Mouse (Mus musculus) urinary bladder, adult 18-20 months (tissue): ENCODE results near the gene Rassf4.
"Not testable (repeated sequence)": the region's sequence is repeated elsewhere in the genome, so short reads cannot be mapped to it uniquely, and the experiment has no call there.

ENCODE experiments used
- DNase-seq, 2 experiments: peaks; one replicate each; pipeline ENCODE4 v3.0.0; 2022; ENCODE audit warnings: low spot score in 2 of 2, mixed read lengths in 2 of 2

Gene Rassf4

DNA sequence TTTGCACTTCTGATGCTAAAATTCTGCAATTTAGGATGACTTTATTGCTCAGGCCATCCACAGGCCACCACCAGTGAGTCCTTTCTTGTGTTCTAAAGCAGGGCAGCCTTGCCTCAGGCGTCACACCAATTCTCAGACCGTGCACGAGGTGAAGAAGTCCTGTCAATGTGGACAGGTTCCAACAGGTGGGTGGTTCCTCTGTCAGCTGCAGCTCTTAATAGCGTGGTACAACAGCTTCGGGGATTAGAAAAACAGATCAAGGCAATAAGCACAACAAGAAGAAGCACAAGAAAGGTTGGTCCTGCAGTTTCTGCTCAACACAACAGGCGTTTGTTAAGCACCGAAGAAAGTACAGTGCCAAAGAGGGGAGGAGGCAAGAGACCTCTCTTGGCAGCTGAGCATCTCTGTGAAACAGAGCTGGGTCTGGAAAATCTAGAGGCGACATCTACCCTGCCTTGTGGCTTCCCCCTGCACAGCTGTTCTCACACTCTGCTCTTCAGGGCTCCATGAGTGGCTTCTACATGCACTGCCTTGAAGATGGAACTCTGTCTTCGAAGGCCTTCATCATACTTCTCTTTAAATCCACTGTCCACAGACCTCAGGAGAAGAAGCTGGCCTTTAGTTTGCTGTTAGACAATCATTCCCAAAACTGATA lies 37.0 kb downstream of the Rassf4 start:
- no peak for DNase-seq

DNA sequence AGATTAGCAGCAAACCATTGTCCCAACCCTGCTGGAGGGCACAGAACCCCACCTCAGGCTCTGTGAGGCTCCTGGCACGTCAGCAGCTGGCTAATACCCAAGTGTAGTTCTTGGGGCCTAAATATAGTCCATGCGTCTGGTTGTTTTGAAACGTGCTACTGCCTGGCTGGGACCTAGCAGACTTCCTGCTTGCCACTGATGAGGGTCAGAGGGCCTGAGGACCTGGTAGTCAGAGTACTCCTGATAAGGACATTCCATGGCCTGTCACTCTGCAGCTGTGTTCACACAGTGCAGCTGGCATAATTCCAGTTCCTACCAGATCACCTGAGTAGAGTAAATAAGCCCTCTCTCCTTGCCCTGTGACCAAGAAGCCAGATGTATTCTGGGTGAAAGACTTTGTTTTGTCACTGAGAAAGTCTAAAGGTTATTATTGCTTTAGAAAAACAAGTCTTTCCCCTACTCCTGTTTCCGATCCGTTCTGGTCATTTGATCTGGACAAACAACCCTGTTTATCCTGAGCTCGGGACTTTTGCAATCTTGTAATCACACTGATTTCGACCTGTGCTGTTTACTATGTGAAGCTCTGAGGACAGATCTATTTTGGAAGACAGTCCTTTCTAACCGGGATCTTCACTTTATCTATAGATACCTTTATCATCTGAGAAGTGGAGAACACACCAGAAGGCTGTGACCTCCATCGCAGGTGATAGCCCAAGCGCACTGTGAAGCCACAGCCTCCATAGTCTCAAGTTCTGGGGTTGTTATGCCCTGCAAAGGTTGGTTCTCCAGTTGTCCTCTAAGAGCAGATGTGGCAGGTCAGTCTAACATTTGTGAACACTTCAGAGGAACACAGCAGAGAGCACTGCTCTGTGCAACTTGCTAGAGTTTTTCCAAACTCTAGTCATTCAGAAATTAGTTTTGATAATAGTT lies 38.2 kb downstream of the Rassf4 start:
- DNase-seq = peak; percentile 56 to 79

DNA sequence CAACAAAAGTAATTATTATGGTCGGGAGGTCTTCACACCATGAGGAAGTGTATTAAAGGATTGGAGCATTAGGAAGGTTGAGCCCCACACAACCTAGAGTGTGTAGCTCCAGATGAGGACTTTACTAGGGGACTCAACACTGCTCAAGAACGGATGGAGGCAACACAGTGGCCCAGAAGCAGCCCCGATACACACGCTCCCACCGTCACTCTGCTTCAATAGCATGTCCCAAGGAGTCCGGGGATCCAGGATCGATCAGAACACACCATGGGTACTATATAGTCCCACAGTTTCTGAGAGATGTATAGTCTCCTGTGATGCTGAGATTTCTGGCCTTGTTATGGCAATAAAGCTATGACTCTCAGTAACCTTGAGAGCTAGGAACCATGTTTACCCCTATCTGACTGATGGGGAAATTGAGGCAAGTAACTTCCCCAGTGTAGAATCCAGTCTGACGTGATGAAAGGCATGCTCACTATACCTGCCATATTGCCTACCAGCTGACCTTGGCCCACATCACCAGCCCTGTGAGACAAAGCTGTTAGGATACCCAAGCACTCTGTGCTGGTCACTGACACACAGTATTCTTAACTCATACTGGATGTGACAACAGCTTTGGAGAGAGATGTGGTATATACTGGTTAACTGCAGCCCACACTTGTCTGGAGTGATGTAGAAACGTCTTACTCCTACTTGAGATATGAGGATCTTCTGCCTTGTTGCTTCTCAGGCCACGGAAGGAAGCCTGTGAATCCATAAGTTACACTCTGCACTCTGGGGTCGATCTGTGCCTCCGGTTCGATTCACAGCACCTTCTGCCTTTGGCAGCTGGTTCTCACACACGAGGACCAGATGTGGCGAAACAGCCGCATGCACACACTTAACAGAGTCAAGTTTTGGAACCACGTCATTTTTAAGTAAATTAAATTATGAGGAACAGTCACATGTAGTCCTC lies 39.7 kb downstream of the Rassf4 start:
- no peak for DNase-seq

DNA sequence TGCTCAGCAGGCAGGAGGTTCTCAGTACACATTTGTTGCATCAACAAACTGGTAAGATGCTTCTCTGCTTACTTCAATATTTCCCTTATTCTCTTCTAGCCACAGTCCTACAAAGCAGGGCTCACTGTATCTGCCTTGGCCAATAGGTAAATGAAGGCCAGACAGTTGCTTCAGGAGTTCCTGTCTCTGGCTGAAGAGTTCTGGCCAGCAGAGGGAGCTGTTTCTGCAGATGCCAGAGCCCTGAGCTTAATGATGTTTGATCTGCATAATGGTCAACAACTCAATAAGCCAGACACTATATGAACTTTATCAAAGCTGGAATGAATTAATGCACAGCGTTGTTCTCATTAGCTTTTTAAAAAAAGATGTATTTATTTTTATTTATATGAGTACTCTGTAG lies 41.6 kb downstream of the Rassf4 start:
- DNase-seq = peak; percentile 65 to 72

DNA sequence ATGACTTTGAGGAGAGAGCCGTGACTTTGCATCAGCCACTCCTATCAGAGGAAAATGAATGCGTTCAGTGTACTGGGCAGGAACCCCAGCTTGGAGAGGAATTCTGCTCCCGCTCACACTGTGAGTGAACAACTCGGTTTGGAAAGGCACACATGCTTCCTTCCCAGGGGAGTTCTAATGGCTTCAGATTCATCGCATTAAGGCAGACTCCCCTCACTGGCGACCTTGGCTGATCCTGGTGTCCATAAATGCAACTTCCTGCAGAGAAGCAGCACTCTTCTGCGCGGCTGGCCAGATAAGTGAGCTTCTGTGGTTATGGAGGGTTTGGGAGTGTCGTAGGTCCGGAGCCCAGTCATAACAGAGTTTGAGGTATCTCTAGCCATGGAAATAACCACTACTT lies 44.0 kb downstream of the Rassf4 start:
- no peak for DNase-seq

DNA sequence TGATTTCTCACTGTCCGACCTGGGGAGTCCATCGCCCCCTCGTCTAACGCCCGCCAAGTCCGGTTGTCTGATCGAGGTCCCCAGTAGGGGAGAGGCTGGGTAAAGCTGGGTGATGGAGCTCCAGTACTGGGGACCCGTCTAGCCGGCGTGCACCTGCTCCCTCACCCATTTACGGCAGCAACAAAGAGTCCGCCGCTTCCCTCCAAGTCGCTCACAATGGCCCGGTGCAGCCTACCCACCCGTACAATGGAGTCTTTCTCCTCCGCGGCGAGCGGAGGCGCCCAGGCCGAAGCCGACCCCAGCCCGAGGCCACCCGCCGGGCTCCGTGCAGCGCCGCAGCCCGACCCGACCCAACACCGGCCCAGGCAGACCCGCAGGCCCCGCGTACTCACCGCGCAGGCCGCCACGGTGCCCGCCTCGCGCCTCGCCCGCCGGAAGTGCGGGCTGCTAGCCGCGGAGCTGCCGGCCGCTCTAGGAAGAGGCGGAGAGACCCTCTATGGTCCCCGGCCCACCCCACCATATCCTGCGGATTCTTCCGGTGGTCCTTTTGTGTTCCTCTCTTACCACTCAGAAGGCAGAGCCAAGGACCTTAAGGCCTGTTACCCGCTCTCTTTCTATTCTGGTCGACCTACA lies 45.1 kb downstream of the Rassf4 start, which contains the start of gene Zfp422:
Gene Zfp422 (minus strand): TSS at position 461 of the 633 bp plus-strand sequence.
- peak in 1 of 2 experiments; percentile 72 for DNase-seq

DNA sequence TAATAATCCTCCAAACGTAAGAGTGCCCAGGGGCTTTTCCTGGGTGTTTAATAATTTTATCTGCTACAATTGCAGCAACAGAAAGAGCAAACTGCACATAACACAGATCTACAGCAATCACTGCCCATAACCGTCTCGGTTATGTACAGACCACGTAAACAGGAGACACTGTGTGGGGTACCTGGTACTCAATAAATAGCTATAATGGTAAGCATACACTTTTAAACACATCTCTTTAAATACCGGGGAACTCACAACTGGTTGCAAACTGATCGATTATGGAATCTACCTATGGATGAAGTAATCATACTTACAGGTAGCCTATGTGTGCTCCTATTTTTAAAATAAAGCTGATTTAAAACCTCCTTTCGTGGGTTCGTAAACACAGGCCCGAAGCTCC lies 45.7 kb downstream of the Rassf4 start:
- no peak for DNase-seq

DNA sequence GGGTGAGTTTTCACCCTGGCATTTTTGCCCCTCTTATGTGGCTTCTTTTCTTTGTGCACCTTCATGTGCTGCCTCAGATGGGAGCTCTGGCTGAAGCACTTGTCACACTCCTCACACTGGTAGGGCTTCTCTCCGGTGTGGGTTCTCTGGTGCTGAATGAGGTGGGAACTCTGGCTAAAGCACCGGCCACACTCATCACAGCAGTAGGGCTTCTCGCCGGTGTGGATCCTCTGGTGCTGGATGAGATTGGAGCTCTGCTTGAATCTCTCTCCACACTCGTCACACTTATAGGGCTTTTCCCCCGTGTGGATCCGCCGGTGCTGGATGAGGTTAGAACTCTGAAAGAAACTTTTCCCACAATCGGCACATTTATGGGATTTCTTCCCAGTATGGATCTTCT lies 47.3 kb downstream of the Rassf4 start:
- not testable (repeated sequence) for DNase-seq

DNA sequence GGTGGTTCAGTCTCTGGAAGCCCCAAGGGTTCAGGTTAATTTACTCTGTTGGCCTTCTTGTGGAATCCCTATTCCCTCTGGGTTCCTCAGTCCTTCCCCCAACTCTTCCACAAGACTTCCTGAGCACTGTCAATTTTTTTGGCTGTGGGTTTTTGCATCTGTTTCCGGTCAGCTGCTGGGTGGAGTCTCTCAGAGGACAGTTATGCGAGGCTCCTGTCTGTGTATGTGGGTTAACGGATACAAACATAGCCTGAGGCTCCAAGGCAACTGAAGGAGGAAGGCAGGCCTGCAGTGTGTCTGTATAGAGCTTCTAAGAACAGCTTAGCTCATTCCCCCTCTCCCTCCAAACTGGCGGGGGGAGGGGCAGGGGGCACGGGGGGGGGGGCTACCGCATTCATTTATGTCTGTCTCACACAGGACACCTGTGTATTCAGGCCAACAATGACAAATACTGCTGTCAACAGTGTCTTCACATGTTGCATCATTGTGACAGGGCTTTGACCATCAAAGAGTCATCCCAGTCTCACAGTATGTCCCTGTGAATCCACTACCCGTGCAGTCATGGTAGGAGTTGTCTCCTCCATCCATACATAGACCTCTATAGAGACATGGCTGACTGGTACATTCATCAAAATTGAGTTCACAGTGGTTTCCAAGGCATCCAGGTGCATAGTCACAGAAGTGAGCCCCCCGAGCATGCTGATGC lies 52.3 kb downstream of the Rassf4 start:
- DNase-seq = no peak

DNA sequence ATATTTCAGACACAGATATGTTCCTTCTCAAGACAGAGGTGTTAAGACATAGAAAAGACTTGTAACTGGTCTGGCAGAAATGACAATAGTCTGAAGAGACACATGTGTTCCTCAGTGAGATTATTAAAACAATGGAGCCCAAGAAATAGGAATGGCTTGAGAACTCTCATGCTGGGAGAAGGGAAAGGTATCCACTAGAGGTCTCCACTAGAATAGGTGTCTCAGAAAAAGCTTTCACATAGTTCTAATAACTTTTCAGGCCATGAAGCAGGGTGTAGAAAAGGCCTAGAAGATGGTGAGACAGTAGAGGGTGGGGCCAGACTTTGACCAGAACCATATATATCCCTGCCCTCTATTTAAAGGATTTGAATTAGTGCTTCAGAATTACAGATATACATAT lies 55.7 kb downstream of the Rassf4 start:
- DNase-seq = no peak

DNA sequence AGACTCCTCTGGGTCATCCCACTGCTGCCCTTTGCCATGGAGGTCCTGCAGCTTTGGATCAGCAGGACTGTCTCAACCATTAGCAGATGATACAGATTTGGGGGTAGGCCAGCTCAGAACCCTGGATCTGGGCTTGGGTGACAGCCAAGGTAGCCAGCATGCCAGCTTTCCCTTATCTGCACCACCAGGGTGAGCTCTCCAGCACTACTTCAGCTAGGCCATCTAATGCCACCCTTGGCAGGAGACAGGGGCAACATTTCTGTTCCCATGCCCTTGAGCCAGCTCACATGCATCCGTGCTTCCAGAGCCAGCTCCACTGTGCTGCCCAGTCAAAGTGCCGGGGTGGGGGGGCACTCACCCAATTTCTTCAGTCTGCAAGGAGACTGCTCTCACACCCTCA lies 58.0 kb downstream of the Rassf4 start:
- DNase-seq = no peak

DNA sequence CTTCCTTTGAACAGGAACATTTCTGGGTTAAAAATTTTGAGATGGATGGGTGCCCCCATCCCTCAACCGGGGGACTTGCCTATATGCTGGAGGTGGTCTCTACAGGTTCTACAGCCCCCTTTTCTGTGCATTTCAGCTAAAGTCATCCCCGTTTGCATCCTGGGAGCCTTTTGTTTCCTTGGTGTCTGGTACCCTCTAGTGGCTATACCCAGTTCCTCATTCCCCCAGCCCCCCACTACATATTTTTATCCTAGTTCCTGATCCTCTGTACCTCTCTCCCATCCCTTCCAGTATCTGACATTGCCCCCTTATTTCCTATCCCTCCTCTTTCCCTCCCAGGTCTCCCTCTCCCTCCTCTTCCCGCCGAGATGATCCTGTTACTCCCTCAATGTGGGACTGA lies 66.5 kb downstream of the Rassf4 start:
- DNase-seq = no peak

DNA sequence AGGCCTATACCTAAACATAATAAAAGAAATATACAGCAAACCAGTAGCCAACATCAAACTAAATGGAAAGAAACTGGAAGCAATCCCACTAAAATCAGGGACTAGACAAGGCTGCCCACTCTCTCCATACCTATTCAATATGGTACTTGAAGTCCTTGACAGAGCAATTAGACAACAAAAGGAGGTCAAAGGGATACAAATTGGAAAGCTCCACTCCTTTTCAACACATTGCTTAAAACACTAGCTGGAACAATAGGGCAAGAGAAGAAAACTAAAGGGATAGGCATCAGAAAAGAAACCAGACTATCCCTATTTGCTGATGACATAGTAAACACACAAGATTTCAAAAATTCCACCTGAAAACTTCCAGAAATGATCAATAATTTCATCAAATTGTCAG lies 72.8 kb downstream of the Rassf4 start:
- DNase-seq = not testable (repeated sequence)

DNA sequence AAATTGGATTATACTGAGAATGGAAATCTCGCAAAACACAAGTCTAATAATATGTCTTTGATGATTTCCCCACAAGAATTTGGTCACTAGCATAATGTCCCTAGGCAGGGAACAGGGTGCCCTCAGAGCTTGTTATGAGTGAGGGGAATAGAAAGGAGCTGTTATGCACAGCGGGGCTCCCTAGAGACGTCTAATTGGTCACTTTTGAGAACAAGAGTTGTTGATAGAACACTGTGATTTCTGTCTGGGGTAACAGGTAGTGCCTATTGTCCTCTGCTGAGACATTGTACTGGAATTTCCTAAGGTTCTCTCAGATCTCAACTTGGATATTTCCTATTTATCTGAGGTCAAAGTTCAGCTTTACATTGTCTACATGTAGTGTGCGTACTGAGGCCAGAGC lies 89.7 kb downstream of the Rassf4 start, which contains the start of gene Olfr215:
Gene Olfr215 (minus strand): TSS at position 101 of the 400 bp plus-strand sequence.
- DNase-seq = no peak
